Mouse (Mus musculus) heart, postnatal 0 days (tissue): ENCODE data around the gene Adprh. TPM values are rescaled to one million over a fixed set of nuclear protein-coding genes. Genes with fewer than 3 reads are reported as not detected.

Experiments
- ATAC-seq: fragments of 200-750 bp; cut with Nextera tagmentation; 2 replicates; pipeline ENCODE4 v1.8.0; 2017; ENCODE audit warnings: low read depth, moderate number of reproducible peaks, moderate library complexity; ENCODE audit not compliant: insufficient read depth
- DNase-seq: peaks from one replicate; pipeline ENCODE4 v3.0.0-alpha.2; 2016; ENCODE audit warnings: low spot score
- H3K27ac ChIP-seq: fragments of 300-500 bp; sonication (generic); 2 replicates; pipeline ENCODE4 v1.5.1; 2014; ENCODE audit warnings: low read depth, mild to moderate bottlenecking
- H3K27me3 ChIP-seq: fragments of 300-500 bp; sonication (generic); 2 replicates; pipeline ENCODE4 v1.6.1; 2014; ENCODE audit warnings: low read length, mixed read lengths; ENCODE audit not compliant: control insufficient read depth, insufficient read depth
- H3K36me3 ChIP-seq: fragments of 300-500 bp; sonication (generic); replicated peaks from 2 replicates; pipeline ENCODE4 v1.6.1; 2014; ENCODE audit warnings: low read length, mixed read lengths; ENCODE audit not compliant: control insufficient read depth, insufficient read depth
- H3K4me1 ChIP-seq: fragments of 300-500 bp; sonication (generic); 2 replicates; pipeline ENCODE4 v1.6.1; 2014; ENCODE audit warnings: antibody characterized with exemption; ENCODE audit not compliant: control insufficient read depth, insufficient read depth
- H3K4me2 ChIP-seq: fragments of 300-500 bp; sonication (generic); 2 replicates; pipeline ENCODE4 v1.6.1; 2014; ENCODE audit warnings: low read depth, mild to moderate bottlenecking, low read length, moderate library complexity
- H3K4me3 ChIP-seq: fragments of 300-500 bp; sonication (generic); 2 replicates; pipeline ENCODE4 v1.5.1; 2014; ENCODE audit warnings: low read depth, low read length
- H3K9ac ChIP-seq: fragments of 300-500 bp; sonication (generic); replicated peaks from 2 replicates; pipeline ENCODE4 v1.6.1; 2014; ENCODE audit warnings: low read depth, low read length, mixed read lengths
- H3K9me3 ChIP-seq: fragments of 300-500 bp; sonication (generic); replicated peaks from 2 replicates; pipeline ENCODE4 v1.6.1; 2016; ENCODE audit warnings: low read length; ENCODE audit not compliant: control insufficient read depth
- CTCF ChIP-seq: IDR thresholded peaks from 2 replicates; pipeline ENCODE4 v1.5.1; 2016; ENCODE audit warnings: antibody characterized with exemption, control low read depth, low read depth
- EP300 ChIP-seq: IDR thresholded peaks from 2 replicates; pipeline ENCODE4 v1.6.1; 2016; ENCODE audit warnings: antibody characterized with exemption, low read depth
- WGBS: fragments of 180-500 bp; shearing (Covaris S2); extraction: QIAGEN DNeasy Blood & Tissue Kit; methylation state at CpG from one replicate; pipeline ENCODE4 v1.1.7; 2014; 5-methylcytosine and 5-hydroxymethylcytosine counted together
- polyA plus RNA-seq: library from polyadenylated mRNA; unstranded; fragments of >200 nt; fragmentation: Nextera tagmentation; extraction: Ambion mirVana; gene quantifications from 2 replicates; pipeline ENCODE4 v1.2.1, GENCODE M21; 2015
- total RNA-seq: library from RNA; depleted of rRNA; stranded (reverse); fragments of >200 nt; gene quantifications from 2 replicates; pipeline ENCODE4 v1.2.3, GENCODE M21; 2014; ENCODE audit warnings: low replicate concordance

Gene Adprh
- total and polyA plus RNA-seq, 2 experiments from 2014 or later = 30.9 to 69.5 TPM

DNA sequence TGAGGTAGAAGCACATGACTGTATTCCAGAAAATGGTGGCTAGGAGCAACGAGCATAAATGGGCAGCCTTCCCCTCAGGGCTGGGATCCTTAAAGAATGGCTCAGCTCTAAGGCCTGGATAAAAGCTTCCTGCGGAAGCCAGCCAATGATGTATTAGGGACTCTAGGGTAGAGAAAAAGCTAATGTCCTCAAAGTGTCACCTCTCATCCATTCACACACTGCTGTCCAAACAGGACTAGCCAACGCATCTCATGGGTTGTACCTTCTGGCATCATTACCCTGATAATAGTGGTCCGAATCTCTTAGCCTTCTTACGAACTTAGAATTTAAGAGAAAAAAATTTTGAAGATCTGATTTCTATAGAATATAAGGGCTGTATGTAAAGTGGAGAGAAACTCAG, 10.8 kb upstream of the Adprh start:
- H3K4me2 ChIP-seq = no peak overlapping the region
- H3K27me3 ChIP-seq = no peaks in the 10 kb centered on the region
- H3K4me1 ChIP-seq = peaks cover 1% of the 10 kb centered on the region; the same call in 1 of the 2 replicates
- ATAC-seq (no peak), DNase-seq (no peak)
- no peaks in the 10 kb centered on the region for H3K9me3 ChIP-seq
- H3K36me3 ChIP-seq = no peaks in the 10 kb centered on the region
- H3K9ac ChIP-seq = no peak overlapping the region
- TF ChIP-seq EP300 (no peak), CTCF (no peak)
- no peak overlapping the region for H3K4me3 ChIP-seq
- 86% methylated on average over 5 of the region's 5 CpGs for WGBS
- H3K27ac ChIP-seq = no peak overlapping the region

- ATAC-seq = no peak
- WGBS = 68% methylated on average over 7 of the region's 7 CpGs
- Histone ChIP-seq H3K4me3 (no peak overlapping the region), H3K9me3 (no peaks in the 10 kb centered on the region), H3K4me2 (no peak overlapping the region), H3K27me3 (no peaks in the 10 kb centered on the region), H3K27ac (no peak overlapping the region), H3K36me3 (no peaks in the 10 kb centered on the region), H3K4me1 (no peaks in the 10 kb centered on the region), H3K9ac (no peak overlapping the region)
- DNase-seq = no peak
- TF ChIP-seq EP300 (no peak), CTCF (no peak)
Measured at GRCm38 (mm10) chr16:38462161-38462560, 9.7 kb upstream of the Adprh start.

GRCm38 (mm10) chr16:38461749-38462148, 9.2 kb upstream of the Adprh start:
- no peak overlapping the region for H3K27ac ChIP-seq
- no peaks in the 10 kb centered on the region for H3K9me3 ChIP-seq
- TF ChIP-seq CTCF = no peak
- TF ChIP-seq EP300 = no peak
- H3K4me3 ChIP-seq = no peak overlapping the region
- no peaks in the 10 kb centered on the region for H3K27me3 ChIP-seq
- DNase-seq = no peak
- ATAC-seq = no peak
- 73% methylated on average over 8 of the region's 8 CpGs for WGBS
- H3K4me1 ChIP-seq = no peaks in the 10 kb centered on the region
- no peaks in the 10 kb centered on the region for H3K36me3 ChIP-seq
- H3K9ac ChIP-seq = no peak overlapping the region
- H3K4me2 ChIP-seq = no peak overlapping the region

GRCm38 (mm10) chr16:38459990-38460389, 7.5 kb upstream of the Adprh start:
- no peaks in the 10 kb centered on the region for H3K36me3 ChIP-seq
- no peak overlapping the region for H3K4me3 ChIP-seq
- no peak overlapping the region for H3K27ac ChIP-seq
- ATAC-seq (no peak), DNase-seq (no peak)
- H3K9ac ChIP-seq = no peak overlapping the region
- no peaks in the 10 kb centered on the region for H3K9me3 ChIP-seq
- TF ChIP-seq CTCF (no peak), EP300 (no peak)
- 80% methylated on average over 4 of the region's 4 CpGs for WGBS
- H3K27me3 ChIP-seq = no peaks in the 10 kb centered on the region
- no peaks in the 10 kb centered on the region for H3K4me1 ChIP-seq
- no peak overlapping the region for H3K4me2 ChIP-seq

DNA sequence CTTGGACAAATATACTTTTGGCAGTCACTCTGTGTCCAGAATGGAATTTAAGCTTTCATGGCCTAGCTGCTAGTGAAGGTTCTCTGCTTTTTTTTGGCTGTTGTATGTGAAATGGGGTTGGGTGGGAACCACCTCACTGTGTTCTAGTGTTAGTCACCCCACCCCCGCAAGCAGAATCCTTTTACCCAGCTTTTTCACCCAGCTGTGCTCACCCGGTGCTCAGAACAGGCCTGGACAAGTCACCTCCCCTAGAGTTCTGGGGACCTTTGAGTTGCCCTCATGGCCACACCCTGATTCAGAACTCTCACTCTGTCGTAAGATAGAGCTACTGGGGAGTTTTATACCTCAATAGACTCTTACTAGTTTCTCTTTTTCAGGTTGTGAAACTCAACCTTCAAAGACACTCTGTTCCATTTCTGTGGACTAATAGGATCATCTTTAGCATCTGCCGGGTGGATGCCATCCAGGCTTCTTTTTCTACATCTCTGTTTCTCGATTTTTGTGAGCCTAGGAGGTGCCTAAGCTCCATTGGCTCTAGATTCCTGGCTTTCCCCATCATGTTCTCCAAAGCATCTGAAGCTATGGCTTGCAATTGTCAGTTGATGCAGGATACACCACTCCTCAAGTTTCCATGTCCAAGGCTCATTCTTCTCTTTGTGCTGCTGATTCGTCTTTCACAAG, 6.2 kb upstream of the Adprh start:
- Histone ChIP-seq H3K27ac (no peak overlapping the region), H3K9me3 (no peaks in the 10 kb centered on the region), H3K4me3 (no peak overlapping the region), H3K4me1 (no peaks in the 10 kb centered on the region), H3K9ac (no peak overlapping the region), H3K36me3 (no peaks in the 10 kb centered on the region), H3K27me3 (no peaks in the 10 kb centered on the region), H3K4me2 (no peak overlapping the region)
- no peak for DNase-seq
- TF ChIP-seq EP300 = no peak
- TF ChIP-seq CTCF = no peak
- WGBS = 59% methylated on average over 6 of the region's 6 CpGs
- ATAC-seq = no peak
